8 mouse cellular contexts compared by ENCODE assay signal in the genomic region with DNA sequence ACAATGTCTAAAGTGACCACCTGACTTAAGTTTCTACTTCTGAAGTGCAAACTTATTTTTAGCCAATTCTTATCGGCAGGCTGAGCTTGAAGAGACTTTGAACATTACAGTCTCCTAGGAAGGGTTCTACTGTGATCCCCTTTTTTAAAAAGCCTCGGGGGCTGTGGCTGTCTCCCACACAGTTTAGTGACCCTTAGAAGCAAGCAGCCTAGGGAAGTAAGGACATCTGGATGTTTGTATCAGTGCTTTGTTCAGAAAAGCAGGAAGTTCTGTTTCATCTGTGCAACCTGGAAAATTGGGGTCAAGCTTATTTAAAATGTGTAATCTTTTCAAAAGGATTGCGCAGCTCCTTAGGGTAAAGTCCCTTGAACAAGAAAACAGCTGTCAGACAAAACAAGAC. TPM values are rescaled to one million over a fixed set of nuclear protein-coding genes. Genes with fewer than 3 reads are reported as not detected.
DNase-seq lines count a peak whose midpoint lies in the region; ATAC-seq and TF ChIP-seq lines count a peak whose summit lies in the region.
"Had no signal": no experiment of that assay in that cellular context is flagged by ENCODE, and none has a peak within 500 bp of the region (broad histone marks: within the 10 kb centered on the region; RNA-seq: fewer than 3 reads in every experiment).

No protein-coding gene starts in this region.

- TF ChIP-seq CTCF in liver, adult 2 months (IDR thresholded peaks at IDR 0.05; ENCODE audit: low read depth, low read length) = no peak

- 30% methylated on average over 3 of the region's 3 CpGs for WGBS in liver, adult 2 months
- WGBS in liver, embryonic 12.5 days (ENCODE audit: insufficient replicate concordance) = 52% methylated on average over 3 of the region's 3 CpGs
- 14% methylated on average over 3 of the region's 3 CpGs for WGBS in embryonic facial prominence, embryonic 15.5 days
- WGBS in hindbrain, embryonic 13.5 days = 27% methylated on average over 3 of the region's 3 CpGs
- 33% methylated on average over 3 of the region's 3 CpGs for WGBS in neural tube, embryonic 13.5 days

- H3K4me2 ChIP-seq in liver, embryonic 12.5 days = no peak overlapping the region
- H3K4me2 ChIP-seq in embryonic facial prominence, embryonic 15.5 days (replicated peaks) = peak overlapping the region; percentile 21; the same call in 1 of the 2 replicates
- peak overlapping the region; percentile 40 for H3K4me2 ChIP-seq in hindbrain, embryonic 13.5 days
- peak overlapping the region; percentile 39 for H3K4me2 ChIP-seq in neural tube, embryonic 13.5 days

- DNase-seq in liver, adult 2 months (ENCODE audit: extremely low read depth, low read depth, low spot score) = no peak
- DNase-seq in left cerebral cortex, postnatal 25 days (ENCODE audit: low spot score in 2 of 2) = no peak
- DNase-seq in spleen, postnatal 14 days (ENCODE audit: low spot score in 2 of 2) = no peak

- no peaks in the 10 kb centered on the region for H3K36me3 ChIP-seq in liver, adult 2 months (ENCODE audit: control insufficient read depth, insufficient read depth, low read length)
- H3K36me3 ChIP-seq in liver, embryonic 12.5 days = no peaks in the 10 kb centered on the region
- no peaks in the 10 kb centered on the region for H3K36me3 ChIP-seq in embryonic facial prominence, embryonic 15.5 days
- H3K36me3 ChIP-seq in hindbrain, embryonic 13.5 days = no peaks in the 10 kb centered on the region
- H3K36me3 ChIP-seq in neural tube, embryonic 13.5 days = no peaks in the 10 kb centered on the region

- 0 out of 2 replicates have a peak overlapping the region, but pooled peaks have one; percentile 43 for H3K27ac ChIP-seq in liver, adult 2 months (replicated peaks; ENCODE audit: insufficient read depth, low read depth, low read length)
- H3K27ac ChIP-seq in liver, embryonic 12.5 days = no peak overlapping the region
- H3K27ac ChIP-seq in embryonic facial prominence, embryonic 15.5 days (replicated peaks) = 0 out of 2 replicates have a peak overlapping the region, but pooled peaks have one; percentile 5
- peak overlapping the region; percentile 44; the same call in 1 of the 2 replicates for H3K27ac ChIP-seq in hindbrain, embryonic 13.5 days
- peak overlapping the region; percentile 68 for H3K27ac ChIP-seq in neural tube, embryonic 13.5 days (replicated peaks)

- TF ChIP-seq POLR2A in liver, adult 2 months (IDR thresholded peaks at IDR 0.05; ENCODE audit: extremely low read depth, insufficient read depth, low read length) = no peak

- no peaks in the 10 kb centered on the region for H3K4me1 ChIP-seq in liver, adult 2 months (ENCODE audit: control insufficient read depth, insufficient read depth, low read length)
- peaks cover 6% of the 10 kb centered on the region; the same call in 1 of the 2 replicates for H3K4me1 ChIP-seq in liver, embryonic 12.5 days
- peaks cover 15% of the 10 kb centered on the region; the same call in 1 of the 2 replicates for H3K4me1 ChIP-seq in embryonic facial prominence, embryonic 15.5 days
- H3K4me1 ChIP-seq in hindbrain, embryonic 13.5 days (replicated peaks) = peaks cover 17% of the 10 kb centered on the region
- H3K4me1 ChIP-seq in neural tube, embryonic 13.5 days (replicated peaks) = peaks cover 17% of the 10 kb centered on the region

- H3K9me3 ChIP-seq in liver, embryonic 12.5 days (replicated peaks) = no peaks in the 10 kb centered on the region
- H3K9me3 ChIP-seq in embryonic facial prominence, embryonic 15.5 days (replicated peaks) = no peaks in the 10 kb centered on the region
- no peaks in the 10 kb centered on the region for H3K9me3 ChIP-seq in hindbrain, embryonic 13.5 days
- H3K9me3 ChIP-seq in neural tube, embryonic 13.5 days = no peaks in the 10 kb centered on the region

- no peak overlapping the region for H3K4me3 ChIP-seq in liver, adult 2 months (ENCODE audit: insufficient read depth, low read depth, low read length)
- H3K4me3 ChIP-seq in liver, embryonic 12.5 days = no peak overlapping the region
- no peak overlapping the region for H3K4me3 ChIP-seq in embryonic facial prominence, embryonic 15.5 days (replicated peaks)
- H3K4me3 ChIP-seq in hindbrain, embryonic 13.5 days = no peak overlapping the region
- H3K4me3 ChIP-seq in neural tube, embryonic 13.5 days = no peak overlapping the region

- H3K27me3 ChIP-seq in liver, adult 2 months (ENCODE audit: control insufficient read depth, insufficient read depth, low read length) = no peaks in the 10 kb centered on the region
- no peaks in the 10 kb centered on the region for H3K27me3 ChIP-seq in liver, embryonic 12.5 days (replicated peaks)
- H3K27me3 ChIP-seq in embryonic facial prominence, embryonic 15.5 days = no peaks in the 10 kb centered on the region
- no peaks in the 10 kb centered on the region for H3K27me3 ChIP-seq in hindbrain, embryonic 13.5 days
- H3K27me3 ChIP-seq in neural tube, embryonic 13.5 days = no peaks in the 10 kb centered on the region

- intact Hi-C loops in left cerebral cortex, postnatal 25 days (cut with DNase I) = no loop called here

- no peak for ATAC-seq in liver, embryonic 12.5 days
- ATAC-seq in embryonic facial prominence, embryonic 15.5 days (ENCODE audit: insufficient number of reproducible peaks, low FRiP score, low TSS enrichment, low read depth) = no peak
- ATAC-seq in hindbrain, embryonic 13.5 days (ENCODE audit: low FRiP score) = no peak
- no peak for ATAC-seq in neural tube, embryonic 13.5 days (ENCODE audit: low read depth)

- H3K9ac ChIP-seq in liver, adult 2 months (ENCODE audit: low read depth, low read length) = no peak overlapping the region
- H3K9ac ChIP-seq in liver, embryonic 12.5 days = no peak overlapping the region
- no peak overlapping the region for H3K9ac ChIP-seq in embryonic facial prominence, embryonic 15.5 days
- H3K9ac ChIP-seq in hindbrain, embryonic 13.5 days = peak overlapping the region; percentile 49; the same call in 1 of the 2 replicates
- peak overlapping the region; percentile 26; the same call in 1 of the 2 replicates for H3K9ac ChIP-seq in neural tube, embryonic 13.5 days

- no peaks in the 10 kb centered on the region for H3K79me2 ChIP-seq in liver, adult 2 months (ENCODE audit: control insufficient read depth, insufficient read depth, low read length)

RNA-seq across cellular contexts. Expression of gene Pla2g7, which starts 12.6 kb away (rescaled TPM):
- 2.0 and 2.1 TPM in 2 replicates for total RNA-seq in liver, adult 2 months (2014; rRNA removed)
- 0.50 and 0.86 TPM in 2 replicates for polyA plus RNA-seq in liver, adult 2 months (2012; rRNA removed)
- polyA plus RNA-seq in liver, embryonic 12.5 days (2016; fragmentation: Nextera tagmentation; extraction: Ambion mirVana) = 3.6 TPM in 2 replicates
- 12.5 and 14.6 TPM in 2 replicates for polyA plus RNA-seq in embryonic facial prominence, embryonic 15.5 days (2015; fragmentation: Nextera tagmentation; extraction: Ambion mirVana)
- 49.4 and 61.3 TPM in 2 replicates for polyA plus RNA-seq in hindbrain, embryonic 13.5 days (2015; fragmentation: Nextera tagmentation; extraction: Ambion mirVana)
- 63.6 and 66.2 TPM in 2 replicates for polyA plus RNA-seq in neural tube, embryonic 13.5 days (2015; fragmentation: Nextera tagmentation; extraction: Ambion mirVana)
- total RNA-seq in left cerebral cortex, postnatal 25 days (2021) = 10 to 100 TPM; 76.0 to 79.6 TPM

RNA-seq across cellular contexts. Expression of gene Ankrd66, which starts 37.0 kb away (rescaled TPM):
- not detected in 2 replicates for total RNA-seq in liver, adult 2 months (2014; rRNA removed)
- not detected in 2 replicates for polyA plus RNA-seq in liver, adult 2 months (2012; rRNA removed)
- polyA plus RNA-seq in liver, embryonic 12.5 days (2016; fragmentation: Nextera tagmentation; extraction: Ambion mirVana) = not detected in 2 replicates
- 0.59 and 1.3 TPM in 2 replicates for polyA plus RNA-seq in embryonic facial prominence, embryonic 15.5 days (2015; fragmentation: Nextera tagmentation; extraction: Ambion mirVana)
- 1.0 and 2.3 TPM in 2 replicates for polyA plus RNA-seq in hindbrain, embryonic 13.5 days (2015; fragmentation: Nextera tagmentation; extraction: Ambion mirVana)
- polyA plus RNA-seq in neural tube, embryonic 13.5 days (2015; fragmentation: Nextera tagmentation; extraction: Ambion mirVana) = 0.14 and 0.39 TPM in 2 replicates
- total RNA-seq in left cerebral cortex, postnatal 25 days (2021) = under 1 TPM in 1 of 2 experiments, not detected in 1; 0.25 TPM
- polyA plus RNA-seq: limb, embryonic 11.5 days had no signal

RNA-seq across cellular contexts. Expression of gene Tdrd6, which starts 49.6 kb away (rescaled TPM):
- total RNA-seq in liver, adult 2 months (2014; rRNA removed) = not detected in 2 replicates
- polyA plus RNA-seq in liver, adult 2 months (2012; rRNA removed) = not detected in 2 replicates
- not detected in 2 replicates for polyA plus RNA-seq in liver, embryonic 12.5 days (2016; fragmentation: Nextera tagmentation; extraction: Ambion mirVana)
- 0.04 and 0.16 TPM in 2 replicates for polyA plus RNA-seq in embryonic facial prominence, embryonic 15.5 days (2015; fragmentation: Nextera tagmentation; extraction: Ambion mirVana)
- 0.10 and 0.75 TPM in 2 replicates for polyA plus RNA-seq in hindbrain, embryonic 13.5 days (2015; fragmentation: Nextera tagmentation; extraction: Ambion mirVana)
- polyA plus RNA-seq in neural tube, embryonic 13.5 days (2015; fragmentation: Nextera tagmentation; extraction: Ambion mirVana) = 0.25 and 0.87 TPM in 2 replicates
- total RNA-seq in left cerebral cortex, postnatal 25 days (2021) = under 1 TPM; 0.25 to 0.50 TPM

Comparison
In these comparisons a context has a peak if more than half of its experiments do, and no peak if none do; other contexts are left out.
1. H3K9ac ChIP-seq: peak in hindbrain, embryonic 13.5 days (single experiment) and neural tube, embryonic 13.5 days (single experiment); none in liver, adult 2 months (single experiment), liver, embryonic 12.5 days (single experiment) and embryonic facial prominence, embryonic 15.5 days (single experiment).